Mouse (Mus musculus) spleen, postnatal 4 days (tissue): ENCODE results near the gene Brk1.

Experiments used
- DNase-seq, 2 experiments: peaks; one replicate each; pipeline ENCODE4 v3.0.0; 2022; ENCODE audit warnings: low spot score in 2 of 2

Gene Brk1

DNA sequence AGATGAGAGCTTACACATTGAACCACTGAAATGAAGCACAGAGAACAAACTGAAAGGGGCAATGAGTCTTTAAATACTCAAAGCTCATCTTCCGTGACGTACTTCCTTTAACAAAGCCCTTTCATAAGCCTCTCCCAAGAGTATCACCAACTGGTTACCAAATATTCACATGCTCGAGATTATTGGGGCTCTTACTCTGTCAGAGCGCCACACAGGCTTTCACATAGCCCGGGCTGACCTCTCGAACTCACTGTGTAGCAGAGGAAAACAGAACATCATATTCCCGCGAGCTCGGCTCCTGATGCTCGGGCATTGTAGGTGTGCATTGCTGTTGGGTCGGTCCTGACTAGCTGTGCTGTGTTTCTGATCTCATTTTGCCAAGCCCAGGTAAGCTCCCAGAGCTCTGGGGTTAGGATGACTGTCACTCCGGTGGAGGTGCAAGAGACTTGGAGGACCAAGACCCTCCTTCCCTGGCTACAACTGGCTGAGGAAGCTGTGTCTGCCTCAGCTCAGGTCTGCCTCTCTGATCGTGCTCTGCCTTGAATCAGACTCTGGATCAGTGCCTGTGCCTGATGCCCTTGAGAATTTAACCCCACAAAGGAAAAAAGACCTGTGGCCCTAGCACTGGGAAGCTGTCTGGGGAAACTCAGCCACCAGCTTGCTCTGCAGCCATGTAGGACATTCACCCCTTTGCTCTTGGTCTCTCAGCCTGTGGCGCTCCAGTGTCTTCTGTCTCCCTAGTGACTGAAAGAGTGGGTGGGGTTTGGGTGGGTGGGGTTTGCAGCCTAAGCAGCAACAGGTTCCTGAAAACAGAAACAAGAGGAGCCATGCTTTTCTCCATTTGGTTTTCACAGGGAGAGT lies 56.1 kb downstream of the Brk1 start:
- peak in 1 of 2 experiments; percentile 38 for DNase-seq

DNA sequence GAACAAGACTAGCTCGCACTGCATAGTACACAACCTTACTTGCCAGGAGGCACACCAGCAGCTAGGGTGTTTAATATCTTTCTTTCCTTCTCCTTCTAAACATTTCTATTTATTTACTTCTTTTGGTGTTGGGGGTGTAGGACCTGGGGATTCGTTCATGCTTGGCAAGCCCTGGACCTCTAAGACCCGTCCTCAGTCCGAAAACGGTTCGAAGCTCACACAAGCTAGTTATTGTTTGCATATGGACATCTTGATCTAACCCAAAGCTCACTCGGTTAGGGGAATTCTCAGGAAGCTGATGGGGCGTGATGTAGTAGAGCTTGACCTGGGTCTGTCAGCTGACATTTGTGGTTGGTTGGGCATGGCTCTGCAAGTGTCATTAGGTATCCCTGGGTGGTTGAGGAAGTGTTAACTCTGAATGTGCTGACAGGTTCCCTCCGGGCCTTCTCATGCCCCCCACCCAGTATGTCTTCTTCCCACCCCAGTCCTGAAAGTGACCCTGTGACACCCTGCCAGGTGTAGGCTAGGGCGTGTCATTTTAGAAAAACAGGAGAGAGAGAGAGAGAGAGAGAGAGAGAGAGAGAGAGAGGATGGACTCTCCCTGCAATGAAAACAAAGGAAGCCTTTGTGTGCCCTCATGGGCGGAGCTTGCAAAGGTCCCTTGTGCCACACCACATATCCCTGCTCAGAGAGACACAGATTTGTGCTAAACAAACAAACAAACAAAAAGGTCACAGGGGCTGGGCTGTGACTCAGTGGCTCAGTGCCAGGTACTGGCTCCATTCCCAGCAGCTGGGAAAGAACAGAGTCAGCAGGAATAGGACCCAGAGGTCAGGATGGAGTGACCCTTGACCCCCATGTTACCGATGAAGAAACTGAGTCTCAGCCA lies 57.0 kb downstream of the Brk1 start:
- DNase-seq: peak; percentile 51 to 71

DNA sequence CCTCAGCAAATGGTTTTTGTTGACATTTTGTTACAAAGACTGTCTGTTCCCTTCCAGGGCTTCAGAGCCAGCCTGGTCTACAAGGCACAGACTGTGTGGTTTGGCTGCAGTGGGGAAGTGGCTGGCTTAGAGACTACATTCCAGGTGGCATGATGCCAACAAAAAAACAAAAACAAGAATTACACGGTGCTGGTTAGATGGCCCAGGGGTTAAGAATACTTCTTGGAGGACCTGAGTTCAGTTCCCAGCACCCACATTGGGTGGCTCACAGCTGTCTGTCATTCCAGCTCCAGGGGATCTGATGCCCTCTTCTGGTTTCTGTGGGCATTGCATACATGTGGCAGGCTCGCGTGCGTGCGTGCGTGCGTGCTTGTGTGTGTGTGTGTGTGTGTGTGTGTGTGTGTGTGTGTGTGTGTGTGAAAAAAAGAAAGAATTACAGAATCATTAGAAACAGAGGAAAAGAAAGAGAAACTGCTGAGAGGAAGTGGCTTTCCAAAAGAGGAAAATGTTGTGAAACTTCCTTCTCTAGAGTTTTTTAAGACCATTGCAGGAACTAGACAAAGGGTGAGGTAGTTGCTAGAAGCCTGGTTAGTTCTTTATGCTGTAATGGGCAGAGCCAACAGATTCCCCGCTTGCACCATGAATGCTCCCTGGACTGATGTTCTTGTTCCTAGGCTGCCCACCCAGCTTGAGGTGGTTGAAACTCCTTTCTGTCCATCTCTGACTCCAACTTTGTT lies 58.6 kb downstream of the Brk1 start:
- no peak for DNase-seq

DNA sequence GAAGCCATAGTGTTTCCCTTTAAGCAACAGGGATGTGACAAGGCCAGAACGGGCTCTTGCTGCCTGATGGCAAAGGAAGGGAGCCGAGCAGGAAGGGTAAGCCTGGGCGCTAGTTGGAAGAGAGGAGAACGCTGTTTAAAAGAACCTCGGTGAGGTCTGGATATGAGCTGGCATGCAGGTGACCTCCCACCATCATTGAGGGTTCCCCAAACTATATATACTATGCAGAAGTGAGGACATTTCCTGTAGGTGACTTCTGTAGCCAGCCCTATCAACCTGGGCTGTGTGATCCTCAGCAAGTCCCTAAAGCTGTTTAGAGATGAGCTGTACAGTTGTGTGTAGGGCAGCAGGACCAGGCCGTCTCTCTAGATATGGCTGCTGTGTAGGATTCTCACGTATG lies 59.7 kb downstream of the Brk1 start:
- DNase-seq: no peak
